Mouse (Mus musculus) liver, adult 2 months (tissue): ENCODE measurements around the gene Slc25a4.

Experiments
- CTCF ChIP-seq: fragments of 200-500 bp; IDR thresholded peaks from 2 replicates; pipeline ENCODE4 v1.5.1; 2011; ENCODE audit warnings: low read depth, low read length, control low read depth
- POLR2A ChIP-seq: fragments of 200-500 bp; IDR thresholded peaks from 2 replicates; pipeline ENCODE4 v1.6.1; 2011; ENCODE audit warnings: low read length, control low read depth; ENCODE audit not compliant: insufficient read depth; ENCODE audit errors: extremely low read depth

GRCm38 (mm10) chr8:46197673-46198072, 13.4 kb downstream of the Slc25a4 start:
- TF ChIP-seq CTCF (no peak), POLR2A (no peak)
